Mouse (Mus musculus): Measurements from ENCODE around the gene Ift74. TPM values are rescaled to one million over a fixed set of nuclear protein-coding genes. Genes with fewer than 3 reads are reported as not detected.

The Ift74 gene
- polyA plus RNA-seq, 1 experiment from 2014 or later: 27.6 TPM

GRCm38 (mm10) chr4:94732721-94733120 lies 118.4 kb downstream of the Ift74 start:
- no peak overlapping the region for H3K4me3 ChIP-seq (replicated peaks; ENCODE audit: low read length)
- H3K4me2 ChIP-seq (replicated peaks): no peak overlapping the region
- no peaks in the 10 kb centered on the region for H3K36me3 ChIP-seq (replicated peaks; ENCODE audit: control insufficient read depth, insufficient read depth)
- ATAC-seq (ENCODE audit: low FRiP score) (no peak), DNase-seq (ENCODE audit: low spot score) (no peak)
- no peak overlapping the region for H3K27ac ChIP-seq
- no peak overlapping the region for H3K9ac ChIP-seq
- no peaks in the 10 kb centered on the region for H3K4me1 ChIP-seq (replicated peaks; ENCODE audit: control insufficient read depth, insufficient read depth, low read length)
- H3K27me3 ChIP-seq (ENCODE audit: control insufficient read depth, insufficient read depth, low read length): no peaks in the 10 kb centered on the region
- 0 out of 2 replicates have a peak, but pooled peaks cover 4% of the 10 kb centered on the region for H3K9me3 ChIP-seq (ENCODE audit: control insufficient read depth, low read length)

GRCm38 (mm10) chr4:94737326-94738295 lies 123.3 kb downstream of the Ift74 start:
- Histone ChIP-seq H3K9ac (no peak overlapping the region), H3K27me3 (ENCODE audit: control insufficient read depth, insufficient read depth, low read length) (no peaks in the 10 kb centered on the region), H3K9me3 (ENCODE audit: control insufficient read depth, low read length) (no peaks in the 10 kb centered on the region), H3K4me3 (replicated peaks; ENCODE audit: low read length) (no peak overlapping the region), H3K4me1 (replicated peaks; ENCODE audit: control insufficient read depth, insufficient read depth, low read length) (no peaks in the 10 kb centered on the region), H3K4me2 (replicated peaks) (no peak overlapping the region), H3K27ac (no peak overlapping the region), H3K36me3 (replicated peaks; ENCODE audit: control insufficient read depth, insufficient read depth) (no peaks in the 10 kb centered on the region)
- no peak for ATAC-seq (ENCODE audit: low FRiP score)
- 74% methylated on average over 5 of the region's 5 CpGs for WGBS
- no peak for DNase-seq (ENCODE audit: low spot score)

GRCm38 (mm10) chr4:94738838-94739731 lies 124.8 kb downstream of the Ift74 start, which contains the start of gene Tek:
Gene Tek, plus strand, starts transcription at chr4:94739289.
- Histone ChIP-seq H3K4me1 (replicated peaks; ENCODE audit: control insufficient read depth, insufficient read depth, low read length) (no peaks in the 10 kb centered on the region), H3K27me3 (ENCODE audit: control insufficient read depth, insufficient read depth, low read length) (no peaks in the 10 kb centered on the region), H3K9me3 (ENCODE audit: control insufficient read depth, low read length) (no peaks in the 10 kb centered on the region), H3K27ac (no peak within 1 kb of the TSS), H3K9ac (no peak within 1 kb of the TSS), H3K36me3 (replicated peaks; ENCODE audit: control insufficient read depth, insufficient read depth) (no peaks in the 10 kb centered on the region), H3K4me3 (replicated peaks; ENCODE audit: low read length) (peak within 1 kb of the TSS; percentile 9; the same call in 1 of the 2 replicates), H3K4me2 (replicated peaks) (no peak within 1 kb of the TSS)
- WGBS: 73% methylated on average over 16 of the region's 16 CpGs
- ATAC-seq (ENCODE audit: low FRiP score) (no peak), DNase-seq (ENCODE audit: low spot score) (no peak)

GRCm38 (mm10) chr4:94741824-94742223 lies 127.5 kb downstream of the Ift74 start:
- H3K9ac ChIP-seq: no peak overlapping the region
- no peaks in the 10 kb centered on the region for H3K9me3 ChIP-seq (ENCODE audit: control insufficient read depth, low read length)
- no peak for ATAC-seq (ENCODE audit: low FRiP score)
- no peaks in the 10 kb centered on the region for H3K36me3 ChIP-seq (replicated peaks; ENCODE audit: control insufficient read depth, insufficient read depth)
- no peaks in the 10 kb centered on the region for H3K27me3 ChIP-seq (ENCODE audit: control insufficient read depth, insufficient read depth, low read length)
- H3K4me3 ChIP-seq (replicated peaks; ENCODE audit: low read length): no peak overlapping the region
- DNase-seq (ENCODE audit: low spot score): no peak
- WGBS: 91% methylated on average over 1 of the region's 1 CpGs
- no peaks in the 10 kb centered on the region for H3K4me1 ChIP-seq (replicated peaks; ENCODE audit: control insufficient read depth, insufficient read depth, low read length)
- no peak overlapping the region for H3K4me2 ChIP-seq (replicated peaks)
- no peak overlapping the region for H3K27ac ChIP-seq

MicroRNA genes within 50 kb of the gene (microRNA counts, 519-probe panel; counts per million panel counts)
- 4,479 counts per million, percentile 42 among the panel's probes with 10 or more counts for microRNA mmu-miR-872

Small RNA genes lying within 50 kb of the gene (microRNA-seq; reads per million reads assigned to microRNA genes)
- gene Mir872: 3,451 reads per million, percentile 87 among the genes with 10 or more reads in this experiment

Other genes with a start within 250 kb of the Ift74 start
- gene Gm10306, start 57.9 kb upstream of the Ift74 start, polyA plus RNA-seq (2014; fragmentation: Nextera tagmentation; extraction: Ambion mirVana): not detected in 2 replicates
- 19.4 and 19.7 TPM in 2 replicates for gene Caap1, start 57.7 kb upstream of the Ift74 start, polyA plus RNA-seq (2014; fragmentation: Nextera tagmentation; extraction: Ambion mirVana)
- gene Plaa, start 11.2 kb upstream of the Ift74 start, polyA plus RNA-seq (2014; fragmentation: Nextera tagmentation; extraction: Ambion mirVana): 72.1 and 75.3 TPM in 2 replicates
- gene Lrrc19, start 35.7 kb downstream of the Ift74 start, polyA plus RNA-seq (2014; fragmentation: Nextera tagmentation; extraction: Ambion mirVana): 0.37 and 0.40 TPM in 2 replicates
- 11.5 and 11.6 TPM in 2 replicates for gene Tek, start 124.8 kb downstream of the Ift74 start, polyA plus RNA-seq (2014; fragmentation: Nextera tagmentation; extraction: Ambion mirVana)